Mouse (Mus musculus) cerebellum, postnatal 4 days (tissue): ENCODE data around the gene Col27a1.

ENCODE experiments used
- DNase-seq, 2 experiments: peaks; one replicate each; pipeline ENCODE4 v3.0.0; 2022; ENCODE audit warnings: low spot score in 2 of 2, mixed read lengths in 1 of 2

Gene Col27a1

DNA sequence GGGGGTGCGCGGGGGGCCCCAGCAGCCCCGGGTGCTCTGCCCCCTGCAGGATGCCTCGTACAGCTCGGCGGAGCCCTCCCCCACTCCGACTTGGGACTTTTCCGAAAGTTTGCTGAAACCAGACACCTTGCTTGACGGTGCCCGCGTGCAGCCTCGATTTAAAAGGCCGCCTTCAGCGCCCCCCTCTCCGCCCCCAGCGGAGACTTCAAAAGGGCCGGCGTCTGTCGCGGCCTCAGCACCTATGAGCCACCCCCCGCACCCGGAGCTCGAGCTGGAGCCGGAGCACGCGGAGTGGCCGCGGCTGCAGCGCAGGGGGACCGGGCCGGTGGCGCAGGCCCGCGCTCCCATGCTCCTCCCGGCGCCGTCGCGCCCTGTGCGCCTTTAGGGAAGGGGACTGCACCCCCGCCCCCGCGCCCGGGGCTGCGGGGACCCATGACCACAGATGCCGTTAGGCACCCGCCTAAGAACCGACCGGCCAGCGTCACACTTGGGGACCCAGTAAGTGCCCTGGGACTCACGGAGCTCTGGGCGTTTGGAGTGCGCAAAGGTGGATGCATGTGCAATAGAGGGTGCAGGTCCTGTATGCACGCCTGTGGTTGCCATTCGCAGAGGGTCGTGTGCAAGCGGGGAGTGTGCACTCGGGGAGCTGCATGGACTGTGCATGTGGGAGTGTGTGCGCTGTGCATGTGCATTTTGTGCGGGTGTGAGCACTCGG, at the start of gene Col27a1:
Gene Col27a1, plus strand, starts transcription at position 98 of the 715 bp plus-strand sequence.
- no peak for DNase-seq

DNA sequence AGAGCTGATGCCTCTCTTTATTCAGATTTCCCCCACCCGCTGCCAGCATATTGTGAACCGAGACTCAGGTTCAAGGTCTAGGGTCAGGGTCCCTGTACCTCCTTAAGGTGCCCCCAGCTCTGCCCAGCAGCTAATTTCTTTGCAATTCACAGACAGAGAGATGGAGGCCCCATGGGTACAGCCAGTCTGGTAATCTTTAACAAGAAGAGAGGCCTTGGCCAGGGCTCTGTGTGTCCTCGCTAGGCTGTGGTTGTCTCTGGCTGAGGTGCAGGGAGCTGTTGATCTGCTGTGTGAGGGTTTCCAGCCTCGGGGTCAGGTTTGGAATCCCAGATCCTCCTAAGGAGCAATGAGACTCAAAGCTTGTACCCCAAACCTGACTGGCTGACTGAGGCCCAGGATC, 48.2 kb upstream of the Col27a1 start:
- DNase-seq = no peak

DNA sequence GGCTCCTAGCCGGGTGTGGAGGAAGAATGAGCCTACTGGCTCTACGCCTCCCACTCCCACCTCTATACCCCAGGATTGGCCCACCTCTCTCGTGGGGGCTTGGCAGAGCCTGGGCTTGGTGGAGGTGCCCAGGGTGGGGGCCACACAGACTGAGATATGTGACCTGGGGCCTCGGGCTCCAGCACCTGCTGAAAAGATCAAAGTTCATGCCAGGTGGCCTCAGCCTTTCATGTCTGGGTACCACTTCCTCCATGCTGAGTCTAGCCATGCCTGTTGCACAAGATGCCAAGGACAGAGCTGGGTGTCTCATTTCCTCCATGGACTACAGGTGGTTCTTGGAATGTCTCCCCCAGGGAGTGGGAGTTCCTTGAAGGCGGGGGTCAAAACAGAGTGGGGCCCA, 47.5 kb upstream of the Col27a1 start:
- DNase-seq = no peak

- DNase-seq = no peak
Observed at GRCm38 (mm10) chr4:63170061-63170460, 43.7 kb upstream of the Col27a1 start.

DNA sequence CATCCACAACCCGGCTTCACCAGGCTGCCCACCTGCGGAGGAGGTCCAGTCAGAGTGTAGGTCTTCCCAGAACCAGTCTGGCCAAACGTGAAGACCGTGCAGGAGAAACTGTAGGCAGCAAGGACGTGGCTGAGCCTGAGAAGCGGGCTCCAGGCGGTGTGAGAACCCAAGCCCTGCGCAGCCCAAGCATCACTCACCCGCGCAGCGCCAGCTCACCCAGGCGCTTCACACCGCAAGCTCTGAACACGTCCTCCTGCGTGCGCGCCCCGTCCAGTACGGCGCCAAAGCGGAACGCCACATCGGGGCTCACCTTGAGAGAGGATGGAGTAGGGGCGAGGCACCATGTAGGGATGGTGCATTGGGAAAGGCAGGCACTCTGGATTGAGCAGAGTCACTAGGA, 42.7 kb upstream of the Col27a1 start:
- DNase-seq = no peak

DNA sequence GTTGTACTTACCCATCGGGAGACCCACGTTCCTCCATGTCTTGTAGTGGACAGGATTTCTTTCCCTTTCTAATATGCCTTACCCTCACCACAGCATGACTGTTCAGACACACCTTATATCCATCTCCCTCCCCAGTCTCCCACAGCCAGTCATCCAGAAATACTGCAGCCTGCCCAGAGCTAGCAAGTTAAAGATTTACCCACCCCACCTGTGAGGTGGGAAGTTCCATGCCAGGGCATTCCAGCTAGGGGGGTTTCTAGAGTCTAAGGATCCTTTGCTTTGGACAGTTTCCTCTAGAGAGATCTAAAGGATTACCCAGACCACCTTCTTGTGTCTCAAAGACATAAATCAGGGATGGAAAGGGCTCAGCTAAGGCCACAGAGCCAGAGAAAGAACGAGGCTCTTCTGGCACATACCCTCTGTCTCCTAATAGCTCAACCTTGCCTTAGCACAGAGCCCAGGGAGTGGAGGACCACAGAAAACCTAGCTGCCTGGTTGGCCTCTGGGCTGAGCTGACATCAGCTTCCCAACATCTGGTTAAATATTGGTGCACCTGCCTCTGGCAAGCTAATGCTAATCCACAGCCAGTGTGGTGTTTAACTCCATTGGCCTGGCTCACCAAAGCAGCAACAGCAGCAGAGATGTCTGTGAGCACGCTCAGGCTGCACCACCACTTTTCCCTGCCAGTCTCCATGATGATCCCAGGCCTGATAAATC, 41.7 kb upstream of the Col27a1 start, which contains the start of gene Kif12:
Gene Kif12, minus strand, starts transcription at position 163 of the 717 bp plus-strand sequence.
- DNase-seq = no peak

GRCm38 (mm10) chr4:63181556-63181955, 32.2 kb upstream of the Col27a1 start:
- peak; percentile 58 to 72 for DNase-seq

GRCm38 (mm10) chr4:63186281-63186870, 27.4 kb upstream of the Col27a1 start:
- no peak for DNase-seq

DNA sequence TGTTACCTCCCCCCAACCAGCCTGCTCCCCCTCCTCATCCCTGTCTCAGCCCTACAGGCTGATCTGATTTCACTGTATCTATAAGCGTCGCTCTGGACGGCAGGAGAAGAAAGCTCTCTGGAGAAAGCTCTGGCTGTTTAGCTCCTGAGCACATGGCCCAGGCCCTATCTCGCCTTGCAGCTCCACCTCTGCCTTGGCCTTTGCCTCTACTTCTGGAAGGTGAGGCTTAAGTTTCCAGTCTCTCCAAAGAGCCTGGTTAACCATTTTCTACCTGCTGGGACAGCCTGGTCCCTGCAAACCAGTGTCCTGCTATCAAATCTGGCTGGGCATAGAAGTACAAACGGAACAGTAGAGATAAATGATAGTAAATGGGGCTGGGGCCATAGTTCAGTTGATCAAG, 22.2 kb upstream of the Col27a1 start:
- no peak for DNase-seq

DNA sequence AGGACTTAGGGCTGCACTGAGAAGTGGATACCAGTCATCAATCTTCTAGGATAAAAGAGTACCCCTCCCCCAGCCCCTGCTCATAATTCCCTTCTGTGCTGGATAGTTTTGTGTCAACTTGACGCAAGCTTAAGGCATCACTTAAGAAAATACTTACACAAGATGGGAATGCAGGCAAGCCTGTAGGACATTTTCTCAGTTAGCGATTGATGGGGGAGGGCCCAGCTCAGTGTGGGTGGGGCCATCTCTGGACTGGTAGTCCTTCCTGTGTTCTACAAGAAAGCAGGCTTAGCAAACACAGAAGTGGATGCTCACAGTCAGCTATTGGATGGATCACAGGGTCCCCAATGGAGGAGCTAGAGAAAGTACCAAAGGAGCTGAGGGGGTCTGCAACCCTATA, 19.4 kb upstream of the Col27a1 start:
- DNase-seq = no peak

- no peak for DNase-seq
Observed at GRCm38 (mm10) chr4:63199366-63199765, 14.4 kb upstream of the Col27a1 start.

DNA sequence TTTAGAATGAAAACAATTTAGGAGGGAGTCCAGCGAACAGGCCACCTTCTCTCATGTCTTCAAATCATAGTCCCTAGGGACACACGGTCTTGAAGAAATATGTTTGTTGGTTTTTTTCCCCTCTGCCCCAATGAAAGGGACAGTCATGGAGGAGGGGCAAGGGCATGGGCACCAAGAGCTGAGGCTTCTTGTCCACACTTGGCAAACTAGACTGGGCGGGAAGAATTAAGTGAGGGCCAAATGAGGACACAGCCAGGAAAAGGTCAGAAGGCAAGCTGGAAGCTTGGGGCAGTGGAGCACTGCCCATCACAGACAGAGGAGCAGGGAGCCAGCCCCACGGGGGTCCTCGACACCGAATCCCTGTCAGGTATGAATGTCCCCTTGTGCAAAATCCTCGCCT, 9.9 kb upstream of the Col27a1 start:
- DNase-seq = no peak

GRCm38 (mm10) chr4:63205583-63205982, 8.2 kb upstream of the Col27a1 start:
- no peak for DNase-seq

GRCm38 (mm10) chr4:63215185-63215992, 1.6 kb downstream of the Col27a1 start:
- DNase-seq = peak; percentile 73 to 88

DNA sequence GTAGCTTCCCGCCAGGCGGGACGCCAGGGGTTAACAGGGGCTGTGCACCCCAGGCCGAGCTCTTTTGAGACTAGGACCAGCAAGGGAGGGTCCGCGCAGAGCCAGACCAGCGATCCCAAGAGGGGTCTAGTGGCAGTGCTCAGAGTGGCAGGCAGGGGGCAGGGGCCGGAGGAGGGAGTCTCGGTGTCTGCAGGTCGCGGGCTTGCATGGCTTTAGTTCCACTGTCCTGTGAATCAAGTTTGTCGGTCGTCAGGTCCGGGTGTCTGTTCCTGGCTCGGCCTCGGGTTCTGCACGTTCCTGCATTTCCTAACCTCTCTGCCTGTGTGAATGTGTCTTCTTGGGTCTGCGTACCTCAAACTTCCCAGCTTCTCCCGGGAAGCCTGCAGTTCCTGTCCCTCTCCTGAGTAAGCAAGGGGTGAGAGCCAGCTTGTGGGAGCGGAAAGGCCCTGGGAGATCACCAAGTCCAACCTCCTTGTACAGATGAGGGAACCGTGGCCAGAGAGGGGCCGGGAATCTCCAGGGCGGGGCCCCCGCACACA, 2.3 kb downstream of the Col27a1 start:
- DNase-seq = peak in 1 of 2 experiments; percentile 56

DNA sequence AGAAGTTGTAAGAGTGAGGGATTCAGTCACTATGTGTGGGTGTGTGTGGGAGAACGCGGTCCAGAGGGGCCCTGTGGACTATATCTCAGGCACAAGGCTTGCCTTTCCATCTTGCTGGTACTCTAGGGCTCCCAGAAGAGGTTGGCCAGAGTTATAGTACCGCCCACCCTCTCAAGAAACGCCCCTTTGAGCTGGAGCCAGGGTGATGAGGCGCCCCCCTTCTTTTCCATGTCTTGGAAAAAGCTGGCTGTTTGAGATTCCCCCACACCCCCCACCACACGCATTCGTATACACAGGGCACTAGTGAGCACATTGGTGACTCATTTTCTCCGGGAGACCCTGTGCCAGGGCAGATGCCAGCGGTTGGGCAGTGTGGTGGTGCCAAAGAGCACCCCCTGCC, 2.8 kb downstream of the Col27a1 start:
- DNase-seq = no peak

GRCm38 (mm10) chr4:63217513-63217912, 3.7 kb downstream of the Col27a1 start:
- DNase-seq = no peak

GRCm38 (mm10) chr4:63219059-63219458, 5.3 kb downstream of the Col27a1 start:
- peak in 1 of 2 experiments; percentile 38 for DNase-seq

DNA sequence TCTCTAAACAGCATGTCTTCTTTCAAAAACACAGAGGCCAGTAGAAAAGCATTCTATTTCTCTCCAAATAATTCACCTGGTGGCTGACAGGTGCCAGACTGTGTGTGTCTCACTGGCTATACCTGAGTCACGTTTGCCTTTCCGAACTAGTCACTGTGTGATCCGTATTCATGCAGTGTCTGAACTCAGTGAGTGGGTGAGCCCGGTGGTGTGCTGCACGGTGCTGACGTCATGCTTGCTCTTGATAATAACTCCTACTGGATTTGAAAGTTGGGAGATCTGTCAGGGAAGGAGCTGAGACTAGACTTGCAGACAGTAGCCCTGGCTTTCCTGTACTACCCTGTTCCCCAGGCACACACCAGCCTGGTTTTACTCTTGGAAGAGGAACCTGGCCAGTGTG, 5.8 kb downstream of the Col27a1 start:
- DNase-seq = no peak

DNA sequence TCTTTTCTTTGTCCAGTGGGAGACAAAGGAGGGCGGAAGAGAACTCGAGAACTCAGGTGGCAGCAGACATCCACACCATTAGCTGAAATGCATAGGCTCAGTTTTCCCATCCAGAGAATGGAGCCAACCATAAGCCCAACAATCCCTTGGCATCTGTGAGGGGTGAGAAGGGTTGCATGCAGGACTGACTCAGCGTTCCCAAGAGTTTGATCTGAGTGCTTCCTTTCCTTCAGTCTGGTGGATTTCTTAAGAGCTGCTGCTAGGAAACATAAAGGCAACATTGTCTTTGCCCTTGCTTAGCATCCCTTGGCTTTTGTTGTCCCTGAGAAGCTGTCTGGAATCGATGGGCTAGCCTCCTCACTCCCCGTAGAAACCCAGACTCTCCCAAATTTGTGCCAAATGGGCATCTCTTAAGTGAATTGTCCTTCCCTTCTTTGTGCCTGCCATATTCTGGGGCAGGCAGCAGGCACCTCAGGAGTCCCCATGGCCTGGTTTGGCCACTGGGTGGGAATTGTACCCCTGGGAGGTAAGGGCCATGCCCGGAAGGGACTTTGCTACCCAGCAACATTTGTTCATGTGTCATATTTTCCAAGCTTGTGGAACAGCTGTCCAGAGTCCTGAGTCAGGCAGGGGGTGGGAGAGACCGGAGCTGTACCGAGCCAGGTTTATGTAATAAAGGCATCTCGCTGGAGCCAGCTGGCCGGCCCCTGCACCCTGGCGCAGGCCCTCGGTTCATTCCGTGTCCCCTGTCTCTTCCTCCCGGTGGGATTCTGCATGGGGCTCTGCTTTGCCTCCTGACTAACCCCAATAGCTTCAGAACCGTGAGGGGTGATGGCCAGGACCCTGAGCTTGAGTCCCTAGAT, 7.5 kb downstream of the Col27a1 start:
- no peak for DNase-seq

GRCm38 (mm10) chr4:63222246-63222645, 8.4 kb downstream of the Col27a1 start:
- DNase-seq = no peak
